Mouse (Mus musculus) T-helper 1 cell (primary cell): ENCODE data around the gene Kcne1.

Experiments used
- in situ Hi-C: fragments of 300-600 bp; cut with MboI, MseI; formaldehyde crosslinking; loops from one replicate; pipeline ENCODE4 v1.15.1; 2025; ENCODE audit warnings: high pct_unique_total_duplicates

Kcne1 gene

GRCm38 (mm10) chr16:92357566-92357965, 1.7 kb downstream of the Kcne1 start:
- in situ Hi-C loops, result loop anchor here (10.0 kb wide), 1 partner anchor 1587 kb away; no protein-coding TSS in a partner anchor

- in situ Hi-C loops, result loop anchor here (10.0 kb wide), 1 partner anchor 1588 kb away; no protein-coding TSS in a partner anchor
Observed at GRCm38 (mm10) chr16:92357023-92357422, 2.2 kb downstream of the Kcne1 start.

GRCm38 (mm10) chr16:92355982-92356381, 3.3 kb downstream of the Kcne1 start:
- in situ Hi-C loops, result loop anchor here (10.0 kb wide), 1 partner anchor 1589 kb away; no protein-coding TSS in a partner anchor

- in situ Hi-C loops, result loop anchor here (10.0 kb wide), 1 partner anchor 1589 kb away; no protein-coding TSS in a partner anchor
Observed at GRCm38 (mm10) chr16:92355366-92355765, 3.9 kb downstream of the Kcne1 start.

GRCm38 (mm10) chr16:92353897-92354296, 5.4 kb downstream of the Kcne1 start:
- in situ Hi-C loops, result loop anchor here (10.0 kb wide), 1 partner anchor 1591 kb away; no protein-coding TSS in a partner anchor

- in situ Hi-C loops, result loop anchor here (10.0 kb wide), 1 partner anchor 1592 kb away; no protein-coding TSS in a partner anchor
Observed at GRCm38 (mm10) chr16:92353295-92353694, 6.0 kb downstream of the Kcne1 start.

GRCm38 (mm10) chr16:92348941-92349340, 10.3 kb downstream of the Kcne1 start:
- in situ Hi-C loops, result no loop called here

GRCm38 (mm10) chr16:92346297-92346916, 12.9 kb downstream of the Kcne1 start:
- in situ Hi-C loops, result no loop called here

- in situ Hi-C loops, result no loop called here
Observed at GRCm38 (mm10) chr16:92345177-92345576, 14.1 kb downstream of the Kcne1 start.

- in situ Hi-C loops, result no loop called here
Observed at GRCm38 (mm10) chr16:92340612-92341511, 18.4 kb downstream of the Kcne1 start.

- in situ Hi-C loops, result loop anchor here (10.0 kb wide), 2 partner anchors 119 to 1149 kb away; no protein-coding TSS in a partner anchor
Observed at GRCm38 (mm10) chr16:92336280-92336679, 23.0 kb downstream of the Kcne1 start.

GRCm38 (mm10) chr16:92334600-92334999, 24.7 kb downstream of the Kcne1 start:
- in situ Hi-C loops, result loop anchor here (10.0 kb wide), 2 partner anchors 120 to 1150 kb away; no protein-coding TSS in a partner anchor

- in situ Hi-C loops, result loop anchor here (10.0 kb wide), 2 partner anchors 124 to 1154 kb away; no protein-coding TSS in a partner anchor
Observed at GRCm38 (mm10) chr16:92330966-92331365, 28.3 kb downstream of the Kcne1 start.

- in situ Hi-C loops, result no loop called here
Observed at GRCm38 (mm10) chr16:92327911-92328310, 31.4 kb downstream of the Kcne1 start.

- in situ Hi-C loops, result no loop called here
Observed at GRCm38 (mm10) chr16:92325062-92325406, 34.2 kb downstream of the Kcne1 start.

- in situ Hi-C loops, result no loop called here
Observed at GRCm38 (mm10) chr16:92324309-92325061, 34.8 kb downstream of the Kcne1 start.

GRCm38 (mm10) chr16:92321341-92321740, 37.9 kb downstream of the Kcne1 start, which contains the start of gene Fam243:
Gene Fam243, minus strand, starts transcription at chr16:92321441.
- in situ Hi-C loops, result no loop called here

- in situ Hi-C loops, result no loop called here
Observed at GRCm38 (mm10) chr16:92320361-92320760, 38.9 kb downstream of the Kcne1 start.

GRCm38 (mm10) chr16:92319353-92320109, 39.7 kb downstream of the Kcne1 start:
- in situ Hi-C loops, result no loop called here

- in situ Hi-C loops, result no loop called here
Observed at GRCm38 (mm10) chr16:92316049-92316738, 43.1 kb downstream of the Kcne1 start.
